Mouse (Mus musculus): ENCODE measurements around the gene Filip1l.

DNA sequence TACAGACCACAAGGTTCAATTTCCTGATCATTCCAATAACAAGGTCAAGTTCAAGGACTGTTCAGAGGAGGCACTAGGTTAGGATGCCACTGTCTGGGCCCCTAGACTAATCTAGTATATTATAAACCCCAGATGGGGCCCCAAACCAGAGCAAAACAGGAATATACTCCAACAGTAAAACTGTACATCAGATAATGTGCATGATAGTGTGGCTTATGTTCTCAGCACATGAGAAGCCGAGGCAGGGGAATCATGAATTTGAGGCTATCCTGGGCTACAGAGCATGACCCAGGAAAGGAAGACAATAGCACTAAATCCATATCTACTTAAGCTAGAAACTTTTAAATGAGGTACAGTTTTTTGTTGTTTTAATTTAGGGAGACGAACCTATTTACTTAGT lies 40.8 kb upstream of the Filip1l start:
- no peak for TF ChIP-seq CTCF (conservative IDR thresholded peaks at IDR 0.05; ENCODE audit: insufficient read depth, insufficient read length, low read depth, low read length)
- no peak for TF ChIP-seq POLR2A (IDR thresholded peaks at IDR 0.05; ENCODE audit: low read depth, low read length)

All from kidney, adult 2 months (tissue).